In genomic region chr2:27541225-27541624, GRCm38 (mm10) we compare ENCODE assay signal across 9 mouse cellular contexts. TPM values are rescaled to one million over a fixed set of nuclear protein-coding genes. Genes with fewer than 3 reads are reported as not detected.
A peak's percentile ranks its signal among the peaks of the same experiment; 100 is the strongest.
DNase-seq lines count a peak whose midpoint lies in the region; ATAC-seq and TF ChIP-seq lines count a peak whose summit lies in the region.
"Had no signal": no experiment of that assay in that cellular context is flagged by ENCODE, and none has a peak within 500 bp of the region (broad histone marks: within the 10 kb centered on the region; RNA-seq: fewer than 3 reads in every experiment).

No protein-coding gene starts in this region.

- intact Hi-C loops in left cerebral cortex, postnatal 10 days (cut with DNase I): no loop called here

- no peak overlapping the region for H3K4me3 ChIP-seq in kidney, postnatal 0 days (replicated peaks; ENCODE audit: low read depth, low read length)
- no peak overlapping the region for H3K4me3 ChIP-seq in forebrain, embryonic 11.5 days (ENCODE audit: low read depth, low read length)
- H3K4me3 ChIP-seq in intestine, postnatal 0 days (ENCODE audit: low read depth, low read length): no peak overlapping the region
- peak overlapping the region; percentile 28 for H3K4me3 ChIP-seq in myocyte

- H3K4me1 ChIP-seq in kidney, postnatal 0 days (replicated peaks; ENCODE audit: insufficient read depth, low read length): peaks cover 12% of the 10 kb centered on the region; the same call in 1 of the 2 replicates
- H3K4me1 ChIP-seq in forebrain, embryonic 11.5 days (replicated peaks; ENCODE audit: control insufficient read depth, insufficient read depth, low read length): peaks cover 4% of the 10 kb centered on the region; the same call in 1 of the 2 replicates
- H3K4me1 ChIP-seq in intestine, postnatal 0 days (replicated peaks; ENCODE audit: control insufficient read depth, insufficient read depth, low read length): 0 out of 2 replicates have a peak, but pooled peaks cover 5% of the 10 kb centered on the region

- DNase-seq in kidney, postnatal 0 days (ENCODE audit: low spot score): no peak
- DNase-seq in kidney, adult 18-20 months: no peak
- DNase-seq in forebrain, embryonic 11.5 days (ENCODE audit: low spot score): no peak
- no peak for DNase-seq in retina, embryonic 14.5 days (ENCODE audit: low spot score)
- DNase-seq in left cerebral cortex, postnatal 10 days (ENCODE audit: extremely low spot score in 1 of 2, low spot score in 2 of 2): no peak
- DNase-seq: kidney, adult 11 months had no signal

- H3ac ChIP-seq in myocyte (ENCODE audit: control insufficient read depth, insufficient read length): no peak overlapping the region

- no peak for TF ChIP-seq CTCF in kidney, postnatal 0 days (IDR thresholded peaks at IDR 0.05; ENCODE audit: low read depth)
- no peak for TF ChIP-seq CTCF in intestine, postnatal 0 days (IDR thresholded peaks at IDR 0.05; ENCODE audit: low read depth)

- no peaks in the 10 kb centered on the region for H3K9me3 ChIP-seq in kidney, postnatal 0 days (replicated peaks; ENCODE audit: low read length)
- no peaks in the 10 kb centered on the region for H3K9me3 ChIP-seq in forebrain, embryonic 11.5 days (ENCODE audit: control insufficient read depth, low read length)
- H3K9me3 ChIP-seq in intestine, postnatal 0 days (ENCODE audit: control insufficient read depth): no peaks in the 10 kb centered on the region

- peak overlapping the region; percentile 81; the same call in 1 of the 2 replicates for H3K27ac ChIP-seq in kidney, postnatal 0 days
- no peak overlapping the region for H3K27ac ChIP-seq in forebrain, embryonic 11.5 days (ENCODE audit: low read depth, low read length)
- no peak overlapping the region for H3K27ac ChIP-seq in intestine, postnatal 0 days (ENCODE audit: low read depth, low read length)

- H3K36me3 ChIP-seq in kidney, postnatal 0 days (ENCODE audit: insufficient read depth, low read length): no peaks in the 10 kb centered on the region
- no peaks in the 10 kb centered on the region for H3K36me3 ChIP-seq in forebrain, embryonic 11.5 days (ENCODE audit: control insufficient read depth, insufficient read depth, low read length)
- 0 out of 2 replicates have a peak, but pooled peaks cover 3% of the 10 kb centered on the region for H3K36me3 ChIP-seq in intestine, postnatal 0 days (ENCODE audit: control insufficient read depth, insufficient read depth)
- H3K36me3 ChIP-seq in myocyte (ENCODE audit: control insufficient read depth, insufficient read depth): no peaks in the 10 kb centered on the region

- H3K4me2 ChIP-seq in kidney, postnatal 0 days (ENCODE audit: low read length): peak overlapping the region; percentile 56; the same call in 1 of the 2 replicates
- peak overlapping the region; percentile 65; the same call in 1 of the 2 replicates for H3K4me2 ChIP-seq in forebrain, embryonic 11.5 days (ENCODE audit: low read depth, low read length, severe bottlenecking)
- peak overlapping the region; percentile 53 for H3K4me2 ChIP-seq in intestine, postnatal 0 days (replicated peaks; ENCODE audit: low read depth)
- peak overlapping the region; percentile 100 for H3K4me2 ChIP-seq in myocyte (ENCODE audit: low read depth)

- no peak for ATAC-seq in kidney, postnatal 0 days (replicated peaks; ENCODE audit: low FRiP score, low read depth)
- no peak for ATAC-seq in forebrain, embryonic 11.5 days (replicated peaks; ENCODE audit: low FRiP score)
- no peak for ATAC-seq in intestine, postnatal 0 days
- ATAC-seq in inflammation-experienced regulatory T-cells, adult 6 months: no peak

- no peak for TF ChIP-seq POLR2A in myocyte (IDR thresholded peaks at IDR 0.05; ENCODE audit: insufficient read length, low read depth)

- 0 out of 2 replicates have a peak overlapping the region, but pooled peaks have one; percentile 18 for H3K9ac ChIP-seq in kidney, postnatal 0 days (ENCODE audit: low read depth, low read length)
- H3K9ac ChIP-seq in forebrain, embryonic 11.5 days (ENCODE audit: low read length): peak overlapping the region; percentile 68
- H3K9ac ChIP-seq in intestine, postnatal 0 days (ENCODE audit: low read depth, low read length): no peak overlapping the region

- WGBS in kidney, postnatal 0 days: 81% methylated on average over 3 of the region's 3 CpGs
- 92% methylated on average over 3 of the region's 3 CpGs for WGBS in forebrain, embryonic 11.5 days
- WGBS in intestine, postnatal 0 days: 88% methylated on average over 3 of the region's 3 CpGs

- no peaks in the 10 kb centered on the region for H3K79me2 ChIP-seq in myocyte (ENCODE audit: control insufficient read depth, insufficient read depth)

- H3K27me3 ChIP-seq in kidney, postnatal 0 days (ENCODE audit: insufficient read depth, low read length): no peaks in the 10 kb centered on the region
- no peaks in the 10 kb centered on the region for H3K27me3 ChIP-seq in forebrain, embryonic 11.5 days (ENCODE audit: control insufficient read depth, insufficient read depth, low read length)
- no peaks in the 10 kb centered on the region for H3K27me3 ChIP-seq in intestine, postnatal 0 days (replicated peaks; ENCODE audit: control insufficient read depth, insufficient read depth, low read length)
- no peaks in the 10 kb centered on the region for H3K27me3 ChIP-seq in myocyte (ENCODE audit: control insufficient read depth, insufficient read depth, insufficient read length)

TF ChIP-seq in myocyte, 11 proteins besides CTCF, POLR2A, EP300 and RAD21:
- TF ChIP-seq SRF (IDR thresholded peaks at IDR 0.05; ENCODE audit: control insufficient read depth, insufficient read length, low read depth): no peak
- no peak for TF ChIP-seq REST (IDR thresholded peaks at IDR 0.05; ENCODE audit: insufficient read depth, insufficient read length)
- no peak for TF ChIP-seq MYOG (IDR thresholded peaks at IDR 0.05; ENCODE audit: control insufficient read depth in 1 of 3, insufficient read depth in 1 of 3, insufficient read length in 2 of 3, low read depth in 2 of 3)
- no peak for TF ChIP-seq USF1 (IDR thresholded peaks at IDR 0.05; ENCODE audit: low read depth)
- TF ChIP-seq MAX (IDR thresholded peaks at IDR 0.05; ENCODE audit: low read depth): no peak
- TF ChIP-seq TCF3 (IDR thresholded peaks at IDR 0.05; ENCODE audit: insufficient read length, low read depth): no peak
- TF ChIP-seq CEBPB (IDR thresholded peaks at IDR 0.05; ENCODE audit: insufficient read depth, poor library complexity, severe bottlenecking): no peak
- TF ChIP-seq POLR2AphosphoS2 (IDR thresholded peaks at IDR 0.05; ENCODE audit: insufficient read length, low read depth): no peak
- TF ChIP-seq E2F4 (IDR thresholded peaks at IDR 0.05; ENCODE audit: insufficient read depth): no peak
- no peak for TF ChIP-seq MYOD1 (IDR thresholded peaks at IDR 0.05; ENCODE audit: control insufficient read depth in 1 of 3, insufficient read length in 2 of 3, low read depth in 2 of 3)
- TF ChIP-seq TCF12 (IDR thresholded peaks at IDR 0.05; ENCODE audit: insufficient read depth, poor library complexity, severe bottlenecking): no peak

RNA-seq across cellular contexts. Expression of gene Wdr5, which starts 26.3 kb away (rescaled TPM):
- 43.0 and 46.6 TPM in 2 replicates for polyA plus RNA-seq in kidney, postnatal 0 days (2015; fragmentation: Nextera tagmentation; extraction: Ambion mirVana)
- 74.5 and 84.0 TPM in 2 replicates for polyA plus RNA-seq in forebrain, embryonic 11.5 days (2014; fragmentation: Nextera tagmentation; extraction: Ambion mirVana)
- 15.6 and 16.2 TPM in 2 replicates for polyA plus RNA-seq in intestine, postnatal 0 days (2015; fragmentation: Nextera tagmentation; extraction: Ambion mirVana)
- 34.8 TPM for polyA plus RNA-seq in myocyte (2012; fragmentation: generic; extraction: Trizol)
- 10 to 100 TPM; 15.3 to 16.2 (median 15.6) TPM for polyA plus RNA-seq in inflammation-experienced regulatory T-cells, adult 6 months (2017; shearing (Covaris generic))
- 10 to 100 TPM; 43.6 to 44.9 TPM for total RNA-seq in left cerebral cortex, postnatal 10 days (2021)

RNA-seq across cellular contexts. Expression of gene Brd3, which starts 33.8 kb away (rescaled TPM):
- 85.4 and 91.4 TPM in 2 replicates for polyA plus RNA-seq in kidney, postnatal 0 days (2015; fragmentation: Nextera tagmentation; extraction: Ambion mirVana)
- polyA plus RNA-seq in forebrain, embryonic 11.5 days (2014; fragmentation: Nextera tagmentation; extraction: Ambion mirVana): 188 and 191 TPM in 2 replicates
- polyA plus RNA-seq in intestine, postnatal 0 days (2015; fragmentation: Nextera tagmentation; extraction: Ambion mirVana): 49.8 and 50.2 TPM in 2 replicates
- polyA plus RNA-seq in myocyte (2012; fragmentation: generic; extraction: Trizol): 26.8 TPM
- polyA plus RNA-seq in inflammation-experienced regulatory T-cells, adult 6 months (2017; shearing (Covaris generic)): 10 to 100 TPM; 28.7 to 35.5 (median 34.6) TPM
- total RNA-seq in left cerebral cortex, postnatal 10 days (2021): 10 to 100 TPM; 67.1 to 77.0 TPM
